Mouse (Mus musculus): ENCODE results near the gene Robo1. TPM values are rescaled to one million over a fixed set of nuclear protein-coding genes. Genes with fewer than 3 reads are reported as not detected.

Gene Robo1
- polyA plus RNA-seq, 1 experiment = 0.72 TPM

GRCm38 (mm10) chr16:72830394-72831056 lies 522.4 kb downstream of the Robo1 start:
- no peaks in the 10 kb centered on the region for H3K4me1 ChIP-seq (ENCODE audit: control insufficient read depth, insufficient read depth, low read length)
- TF ChIP-seq POLR2A (IDR thresholded peaks at IDR 0.05; ENCODE audit: borderline replicate concordance, low read depth, low read length) = no peak
- H3K27ac ChIP-seq (ENCODE audit: insufficient read depth, low read depth, low read length) = no peak overlapping the region
- H3K4me3 ChIP-seq (ENCODE audit: insufficient read depth, low read length) = no peak overlapping the region

- TF ChIP-seq POLR2A (IDR thresholded peaks at IDR 0.05; ENCODE audit: borderline replicate concordance, low read depth, low read length) = no peak
- no peak for TF ChIP-seq CTCF (IDR thresholded peaks at IDR 0.05; ENCODE audit: low read depth, low read length)
- H3K4me3 ChIP-seq (ENCODE audit: insufficient read depth, low read length) = no peak overlapping the region
- H3K4me1 ChIP-seq (ENCODE audit: control insufficient read depth, insufficient read depth, low read length) = no peaks in the 10 kb centered on the region
Observed at GRCm38 (mm10) chr16:72834266-72834665, 526.2 kb downstream of the Robo1 start.

GRCm38 (mm10) chr16:72839031-72839430 lies 530.9 kb downstream of the Robo1 start:
- no peak overlapping the region for H3K4me3 ChIP-seq (ENCODE audit: insufficient read depth, low read length)
- H3K4me1 ChIP-seq (ENCODE audit: control insufficient read depth, insufficient read depth, low read length) = no peaks in the 10 kb centered on the region
- no peak for TF ChIP-seq POLR2A (IDR thresholded peaks at IDR 0.05; ENCODE audit: borderline replicate concordance, low read depth, low read length)
- no peak for TF ChIP-seq CTCF (IDR thresholded peaks at IDR 0.05; ENCODE audit: low read depth, low read length)
- H3K27ac ChIP-seq (ENCODE audit: insufficient read depth, low read depth, low read length) = no peak overlapping the region

More at GRCm38 (mm10) chr16:72834266-72834665, 526.2 kb downstream of the Robo1 start:
- no peak overlapping the region for H3K27ac ChIP-seq (ENCODE audit: insufficient read depth, low read depth, low read length)

GRCm38 (mm10) chr16:72841066-72841465 lies 533.0 kb downstream of the Robo1 start:
- no peak for TF ChIP-seq POLR2A (IDR thresholded peaks at IDR 0.05; ENCODE audit: borderline replicate concordance, low read depth, low read length)
- TF ChIP-seq CTCF (IDR thresholded peaks at IDR 0.05; ENCODE audit: low read depth, low read length) = no peak
- Histone ChIP-seq H3K27ac (ENCODE audit: insufficient read depth, low read depth, low read length) (no peak overlapping the region), H3K4me1 (ENCODE audit: control insufficient read depth, insufficient read depth, low read length) (no peaks in the 10 kb centered on the region), H3K4me3 (ENCODE audit: insufficient read depth, low read length) (no peak overlapping the region)

- Histone ChIP-seq H3K4me1 (ENCODE audit: control insufficient read depth, insufficient read depth, low read length) (no peaks in the 10 kb centered on the region), H3K4me3 (ENCODE audit: insufficient read depth, low read length) (no peak overlapping the region), H3K27ac (ENCODE audit: insufficient read depth, low read depth, low read length) (no peak overlapping the region)
- TF ChIP-seq CTCF (IDR thresholded peaks at IDR 0.05; ENCODE audit: low read depth, low read length) (no peak), POLR2A (IDR thresholded peaks at IDR 0.05; ENCODE audit: borderline replicate concordance, low read depth, low read length) (no peak)
Observed at GRCm38 (mm10) chr16:72854101-72854500, 546.0 kb downstream of the Robo1 start.

GRCm38 (mm10) chr16:72854809-72855503 lies 546.9 kb downstream of the Robo1 start:
- Histone ChIP-seq H3K4me1 (ENCODE audit: control insufficient read depth, insufficient read depth, low read length) (no peaks in the 10 kb centered on the region), H3K27ac (ENCODE audit: insufficient read depth, low read depth, low read length) (no peak overlapping the region), H3K4me3 (ENCODE audit: insufficient read depth, low read length) (no peak overlapping the region)
- no peak for TF ChIP-seq CTCF (IDR thresholded peaks at IDR 0.05; ENCODE audit: low read depth, low read length)
- TF ChIP-seq POLR2A (IDR thresholded peaks at IDR 0.05; ENCODE audit: borderline replicate concordance, low read depth, low read length) = no peak

GRCm38 (mm10) chr16:72861707-72862277 lies 553.7 kb downstream of the Robo1 start:
- Histone ChIP-seq H3K4me1 (ENCODE audit: control insufficient read depth, insufficient read depth, low read length) (no peaks in the 10 kb centered on the region), H3K4me3 (ENCODE audit: insufficient read depth, low read length) (no peak overlapping the region), H3K27ac (ENCODE audit: insufficient read depth, low read depth, low read length) (no peak overlapping the region)
- TF ChIP-seq POLR2A (IDR thresholded peaks at IDR 0.05; ENCODE audit: borderline replicate concordance, low read depth, low read length) = no peak
- TF ChIP-seq CTCF (IDR thresholded peaks at IDR 0.05; ENCODE audit: low read depth, low read length) = no peak

- no peaks in the 10 kb centered on the region for H3K4me1 ChIP-seq (ENCODE audit: control insufficient read depth, insufficient read depth, low read length)
- TF ChIP-seq CTCF (IDR thresholded peaks at IDR 0.05; ENCODE audit: low read depth, low read length) = no peak
- no peak overlapping the region for H3K4me3 ChIP-seq (ENCODE audit: insufficient read depth, low read length)
- no peak overlapping the region for H3K27ac ChIP-seq (ENCODE audit: insufficient read depth, low read depth, low read length)
Observed at GRCm38 (mm10) chr16:72866011-72866410, 557.9 kb downstream of the Robo1 start.

- TF ChIP-seq POLR2A (IDR thresholded peaks at IDR 0.05; ENCODE audit: borderline replicate concordance, low read depth, low read length) (no peak), CTCF (IDR thresholded peaks at IDR 0.05; ENCODE audit: low read depth, low read length) (no peak)
- Histone ChIP-seq H3K4me3 (ENCODE audit: insufficient read depth, low read length) (no peak overlapping the region), H3K27ac (ENCODE audit: insufficient read depth, low read depth, low read length) (no peak overlapping the region), H3K4me1 (ENCODE audit: control insufficient read depth, insufficient read depth, low read length) (no peaks in the 10 kb centered on the region)
Observed at GRCm38 (mm10) chr16:72874934-72875732, 567.0 kb downstream of the Robo1 start.
